Mouse (Mus musculus) ZHBTc4 (cell line): ENCODE data around the gene Pou2af1.
A peak's percentile ranks its signal among the peaks of the same experiment; 100 is the strongest.

Experiments
- DNase-seq: peaks from one replicate; pipeline ENCODE4 v3.0.0-alpha.2; 2011; ENCODE audit warnings: low read depth, low spot score

The Pou2af1 gene

DNA sequence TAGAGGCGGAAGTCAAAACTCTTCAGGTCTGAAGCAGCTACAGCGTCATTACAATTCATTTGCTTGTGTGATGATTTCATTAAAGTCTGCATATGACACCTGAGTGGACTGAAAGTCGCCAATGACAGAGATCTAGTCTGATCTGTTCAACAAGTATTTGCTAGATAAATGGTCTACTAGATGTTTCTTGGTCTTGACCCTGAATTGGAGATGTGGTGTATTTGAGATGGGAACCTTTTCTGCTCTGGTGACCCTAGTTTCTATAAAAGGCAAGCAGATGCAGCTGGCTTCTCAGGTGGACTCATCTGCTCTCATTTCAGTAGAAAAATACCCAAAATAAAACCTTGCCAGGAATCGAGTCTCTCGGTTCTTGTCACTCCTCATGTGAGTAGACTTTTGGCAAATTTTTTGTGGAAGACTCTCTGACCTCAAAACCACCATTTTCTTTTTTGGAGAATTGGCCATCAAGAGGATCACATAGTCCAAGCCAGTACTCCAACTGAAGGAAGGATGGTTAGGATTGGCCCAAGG, 12.2 kb downstream of the Pou2af1 start:
- no peak for DNase-seq

DNA sequence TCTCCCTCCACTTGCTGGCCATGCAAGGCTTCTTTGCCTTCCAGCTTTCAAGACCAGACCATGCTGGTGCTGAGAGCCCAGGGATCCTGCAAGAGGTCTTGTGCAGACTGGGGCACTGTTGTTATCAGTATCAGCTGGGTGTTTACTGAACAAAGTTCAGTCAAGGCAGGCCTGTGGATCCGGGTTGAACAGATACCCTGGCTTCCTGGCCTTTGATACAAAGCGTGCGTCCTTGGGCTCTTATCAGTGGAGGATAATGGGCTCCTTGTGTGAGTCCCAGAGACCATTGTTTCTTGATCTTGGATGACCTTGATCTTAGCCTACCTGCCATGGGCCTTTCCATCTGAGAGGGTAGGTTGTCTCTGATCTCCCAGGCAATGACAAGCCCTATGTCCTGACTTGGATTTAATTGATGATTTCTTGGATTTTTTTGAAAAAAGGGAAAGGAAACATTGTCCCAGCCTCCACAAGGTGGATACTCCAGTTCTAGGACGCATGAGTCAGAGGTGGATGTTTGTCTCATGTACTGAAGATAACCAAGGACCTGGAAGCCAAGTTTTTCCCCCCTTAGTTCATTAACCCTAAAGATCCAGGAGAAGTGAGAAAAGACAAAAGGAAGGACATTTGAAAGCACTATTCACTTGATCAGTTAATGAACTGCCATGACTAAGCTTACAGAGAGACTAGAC, 17.3 kb downstream of the Pou2af1 start:
- no peak for DNase-seq

DNA sequence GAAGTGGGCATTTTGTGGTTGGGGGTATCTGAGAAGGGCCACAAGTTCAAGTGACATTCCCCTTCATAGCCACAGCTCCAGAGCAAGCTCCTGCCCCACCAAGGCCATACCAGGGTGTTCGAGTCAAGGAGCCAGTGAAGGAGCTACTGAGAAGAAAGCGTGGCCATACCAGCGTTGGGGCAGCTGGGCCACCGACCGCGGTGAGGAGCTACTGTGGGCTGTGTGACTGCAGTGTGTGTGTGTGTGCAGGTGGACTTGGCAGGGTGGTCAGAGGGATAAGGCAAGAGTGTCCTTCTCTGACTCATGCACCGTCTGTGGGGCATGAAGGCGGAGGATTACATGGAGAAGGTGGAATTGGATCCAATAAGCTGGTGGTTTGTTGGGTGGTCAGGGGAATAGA, 18.7 kb downstream of the Pou2af1 start:
- DNase-seq, result no peak

DNA sequence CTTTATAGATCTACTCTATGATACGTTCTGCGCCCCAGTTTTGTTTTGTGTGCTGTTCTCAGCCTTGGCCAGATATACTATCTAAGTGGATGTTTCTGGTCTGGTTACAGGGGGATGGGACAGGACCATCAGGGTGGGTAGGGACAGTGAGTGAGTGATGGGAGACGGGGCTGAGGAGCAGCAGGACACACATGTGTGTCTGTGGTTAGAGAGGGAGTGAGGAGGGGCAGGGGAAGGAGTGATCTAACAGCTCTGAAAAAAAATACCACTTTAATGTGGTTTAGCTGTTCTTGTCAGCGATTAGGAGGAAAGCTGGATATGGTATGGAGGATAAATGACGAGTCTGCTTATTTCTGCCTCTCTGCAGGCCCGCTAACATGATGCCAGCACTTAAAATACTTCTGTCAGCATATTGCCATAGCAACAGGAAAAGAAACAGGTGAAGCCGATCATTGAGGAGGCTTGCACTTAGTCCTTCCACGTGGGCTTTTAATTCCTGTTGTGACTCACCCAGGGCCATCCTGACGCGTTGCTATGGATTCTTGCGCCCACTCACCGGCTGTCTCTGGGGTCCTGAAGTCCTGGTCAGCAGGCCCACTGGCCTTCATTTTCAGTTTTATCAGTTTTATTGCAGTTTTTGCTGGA, 25.4 kb downstream of the Pou2af1 start:
- DNase-seq, result no peak

DNA sequence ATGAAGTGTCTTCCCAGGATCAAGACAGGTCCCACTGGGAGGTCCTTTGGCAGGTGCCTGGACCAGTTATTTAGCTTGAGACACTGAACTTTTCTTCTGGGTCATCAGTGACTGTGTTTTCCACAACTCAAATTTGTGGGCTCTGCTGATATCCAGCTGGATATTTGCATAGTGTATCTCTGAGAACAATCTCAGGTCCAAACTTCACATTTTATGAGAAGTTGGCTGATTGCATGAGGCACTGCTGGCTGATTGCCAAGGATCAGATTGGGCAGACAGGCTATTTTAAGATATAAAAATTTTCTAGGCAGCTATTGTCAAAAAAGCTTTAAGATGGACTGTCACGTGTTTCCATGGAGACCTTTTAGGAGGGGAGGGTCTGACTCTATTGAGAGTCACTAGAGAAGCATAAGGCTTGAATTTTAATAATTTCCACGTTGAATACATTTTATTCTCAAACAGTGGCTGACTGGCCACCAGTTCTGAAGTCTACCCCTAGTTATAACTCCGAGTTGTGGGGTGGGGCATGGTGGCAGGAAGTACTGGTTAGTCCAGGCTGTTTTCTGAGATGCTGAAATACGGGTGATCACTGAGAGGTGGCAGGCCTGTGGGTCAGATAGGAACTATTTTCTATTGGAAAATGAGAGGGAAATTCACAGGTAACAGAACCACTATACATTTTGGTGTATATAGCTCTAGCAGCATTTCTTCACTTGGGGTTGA, 43.4 kb downstream of the Pou2af1 start:
- no peak for DNase-seq

DNA sequence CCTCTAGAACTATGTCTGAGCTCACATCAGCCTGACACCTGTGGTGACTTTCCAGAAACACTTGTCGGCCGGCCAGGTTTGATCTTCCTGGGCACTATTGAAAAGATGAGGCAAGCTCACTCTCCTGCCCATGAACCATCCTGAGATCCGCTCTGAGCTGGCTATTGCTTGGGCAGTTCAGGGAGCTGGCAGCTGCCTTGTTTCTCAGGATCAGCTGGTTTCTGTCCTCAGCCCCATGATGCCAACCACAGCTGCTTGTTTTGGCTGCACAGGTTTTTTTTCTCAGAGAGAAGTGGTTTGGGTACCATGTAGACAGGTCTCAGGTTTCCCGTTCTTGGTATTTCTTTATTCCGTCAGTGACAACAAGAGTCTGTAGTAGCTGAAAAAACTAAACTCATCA, 44.9 kb downstream of the Pou2af1 start:
- DNase-seq, result no peak

DNA sequence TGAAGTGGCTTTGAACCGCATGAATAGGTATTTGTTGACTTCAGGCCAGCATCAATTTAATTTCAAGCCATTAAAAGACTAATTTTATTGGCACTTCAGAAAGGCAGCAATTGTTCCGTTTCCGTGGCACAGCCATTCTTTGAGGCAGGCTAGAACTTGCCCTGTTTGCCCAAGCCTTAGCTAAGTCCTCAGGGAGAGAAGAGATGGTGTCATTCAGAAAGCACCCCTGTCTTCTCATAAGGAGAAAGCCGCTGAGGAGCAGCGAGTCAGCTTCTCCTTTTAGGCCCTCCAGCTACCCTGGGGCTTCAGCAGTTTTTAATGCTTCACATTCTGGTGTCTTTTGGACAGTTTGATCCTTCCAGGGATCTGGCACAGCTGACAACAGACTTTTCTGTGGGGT, 55.3 kb downstream of the Pou2af1 start:
- no peak for DNase-seq

DNA sequence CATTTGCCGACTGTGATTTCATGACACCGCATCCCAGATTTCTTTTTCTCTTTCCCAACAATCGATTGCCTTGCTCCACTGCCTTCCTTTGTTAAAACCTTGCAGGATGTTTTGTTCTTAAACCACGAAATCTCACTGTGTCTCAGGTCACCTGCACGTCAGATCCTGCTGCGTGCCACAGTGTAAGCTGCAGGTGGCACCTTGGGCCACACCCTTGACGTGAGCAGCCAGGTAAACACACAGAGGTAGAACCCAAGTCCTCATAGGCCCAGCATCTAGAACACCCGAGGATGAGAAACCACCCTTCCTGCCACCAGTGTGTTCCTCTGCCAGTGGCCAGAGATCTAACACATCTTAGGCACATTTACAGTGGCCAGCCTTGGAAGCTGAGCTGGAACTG, 57.6 kb downstream of the Pou2af1 start:
- DNase-seq, result no peak

DNA sequence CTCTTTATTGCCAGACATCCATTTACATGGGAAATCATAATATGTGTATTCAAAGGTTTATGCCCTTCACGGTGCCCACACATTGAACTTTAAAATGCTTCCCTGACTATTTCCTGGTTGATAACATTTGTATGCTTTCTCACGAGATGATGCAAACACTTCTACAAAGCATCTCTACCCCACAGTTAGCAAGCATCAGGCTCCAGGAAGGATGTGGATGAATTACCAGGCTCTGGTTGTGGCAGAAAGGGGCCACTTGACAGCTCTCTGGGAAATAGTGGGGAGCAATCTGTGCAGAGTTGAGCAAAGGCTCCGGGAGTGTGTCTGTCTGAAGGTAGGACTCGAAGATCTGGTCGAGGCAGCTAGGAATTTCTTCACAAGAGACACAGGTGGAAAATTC, 58.6 kb downstream of the Pou2af1 start:
- DNase-seq, result no peak

DNA sequence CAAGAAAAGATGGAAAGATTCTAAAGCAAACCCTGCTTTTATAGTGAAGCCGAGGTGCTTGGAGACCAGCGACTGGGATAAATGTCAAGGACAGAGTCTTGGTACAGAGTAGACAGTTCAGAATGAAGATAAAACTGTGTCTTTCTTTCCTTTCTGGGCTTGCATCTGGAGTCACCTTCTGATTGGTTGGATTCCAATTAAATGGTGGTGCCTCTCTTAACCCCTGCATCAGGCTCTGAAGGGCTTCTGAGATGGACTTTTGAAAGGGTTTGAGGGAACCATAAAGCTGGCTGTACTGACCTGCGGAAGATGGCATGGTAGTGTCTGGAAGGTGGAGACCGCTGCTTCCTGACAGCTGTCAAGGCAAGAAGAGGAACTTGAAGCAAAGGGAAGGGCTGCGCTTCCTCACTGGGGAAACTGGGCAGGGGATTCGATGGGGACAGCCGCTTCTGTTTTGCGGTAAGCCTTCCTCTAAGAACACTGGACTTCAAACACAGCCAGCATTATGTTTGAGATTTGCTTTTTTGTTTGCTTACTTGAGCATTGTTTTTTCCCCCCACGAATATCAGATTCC, 60.2 kb downstream of the Pou2af1 start:
- DNase-seq, result no peak

DNA sequence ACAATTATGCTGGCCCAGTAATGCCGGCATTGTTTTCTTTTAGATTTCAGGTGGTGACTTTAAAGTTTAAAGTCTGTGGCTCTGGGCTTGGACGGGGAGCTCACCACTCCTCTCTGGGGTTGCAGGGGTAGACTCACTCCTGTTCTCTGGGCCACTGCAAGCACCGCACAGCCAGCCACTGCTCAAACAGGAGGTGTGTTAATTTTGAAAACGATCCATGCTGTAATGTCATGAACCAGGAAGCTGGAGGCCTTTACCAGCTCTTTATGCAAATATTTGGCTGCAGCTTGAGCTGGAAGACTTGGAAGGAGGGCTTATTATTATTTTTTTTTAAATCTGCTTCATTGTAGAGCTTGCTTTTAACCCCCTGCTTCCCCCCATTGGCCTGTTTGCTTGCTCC, 61.2 kb downstream of the Pou2af1 start:
- no peak for DNase-seq

DNA sequence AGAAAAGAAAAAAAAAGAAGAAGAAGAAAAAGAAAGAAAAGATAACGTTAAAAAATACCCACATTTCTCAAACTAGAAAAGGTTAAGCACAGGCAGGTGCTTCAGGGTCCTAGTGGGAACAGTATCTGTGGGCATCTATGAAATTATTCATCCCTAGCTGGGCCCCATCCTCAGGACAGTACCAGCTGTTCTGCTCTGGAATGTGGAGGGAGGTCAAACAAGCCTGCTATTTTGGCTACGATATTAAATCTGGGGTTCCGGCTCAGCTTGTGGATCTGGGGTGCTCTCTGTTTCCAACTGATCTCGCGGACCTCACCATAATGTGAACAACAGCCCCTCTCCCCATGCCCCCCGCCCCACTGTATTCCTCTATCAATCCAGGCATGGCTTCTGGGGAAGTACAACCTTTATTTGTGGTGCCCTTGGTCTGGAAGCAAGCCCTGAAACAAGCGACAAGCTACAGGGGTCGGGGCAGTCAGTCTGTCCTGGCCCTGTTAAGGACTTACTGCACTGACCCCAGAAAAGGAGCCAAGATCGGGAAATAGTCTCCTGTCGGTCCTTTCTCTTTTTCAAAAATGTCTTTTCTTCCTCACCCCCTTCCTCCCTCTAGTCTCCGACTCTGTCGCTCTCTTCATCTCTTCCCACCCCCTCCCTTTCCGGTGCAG, 64.5 kb downstream of the Pou2af1 start:
- DNase-seq, result no peak

DNA sequence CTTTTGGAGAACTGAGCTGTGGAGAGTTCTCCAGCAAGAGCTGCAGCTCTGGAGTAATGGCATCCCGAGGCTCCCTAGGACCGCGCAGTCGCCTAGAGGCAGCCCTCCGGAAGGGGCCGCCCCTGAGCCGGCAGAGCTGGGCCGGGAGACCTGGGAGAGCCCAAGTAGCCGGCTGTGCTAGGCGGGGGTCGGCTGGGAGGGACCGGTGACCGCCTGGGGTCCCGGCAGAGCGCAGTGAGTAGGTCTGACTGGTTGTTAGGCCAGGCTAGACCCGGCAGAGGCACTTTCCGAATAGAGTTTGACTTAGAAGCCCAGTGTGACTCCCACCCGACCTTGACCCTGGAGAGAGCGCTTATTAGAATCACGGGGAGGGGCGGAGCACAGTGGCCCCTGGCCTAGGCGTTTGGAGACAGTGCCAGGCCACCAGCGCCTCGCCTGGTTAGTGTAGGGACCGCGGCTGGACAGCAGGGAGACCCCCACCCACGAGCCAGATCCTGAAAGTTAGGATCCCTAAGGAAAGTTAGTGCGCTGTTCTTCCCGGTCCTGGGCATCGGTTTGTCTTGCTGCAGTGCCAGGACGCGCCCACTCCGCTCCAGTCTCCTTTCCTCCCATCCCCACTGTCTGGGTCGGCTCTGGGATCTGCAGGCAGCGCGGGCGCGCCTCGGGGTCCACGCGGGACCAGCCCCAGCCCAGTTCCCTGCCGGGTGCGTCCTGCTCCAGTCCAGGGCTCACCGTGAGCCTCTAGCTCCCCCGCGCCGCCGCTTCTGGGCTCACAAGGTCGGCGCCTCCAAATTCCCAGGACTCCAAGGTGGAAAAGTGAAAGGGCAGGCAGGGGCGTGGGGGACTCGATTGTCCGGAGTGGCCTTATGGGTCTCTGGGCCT, 65.2 kb downstream of the Pou2af1 start, which contains the start of gene Colca2:
Gene Colca2 (minus strand): TSS at position 70 of the 882 bp plus-strand sequence.
- DNase-seq, result peak; percentile 66

DNA sequence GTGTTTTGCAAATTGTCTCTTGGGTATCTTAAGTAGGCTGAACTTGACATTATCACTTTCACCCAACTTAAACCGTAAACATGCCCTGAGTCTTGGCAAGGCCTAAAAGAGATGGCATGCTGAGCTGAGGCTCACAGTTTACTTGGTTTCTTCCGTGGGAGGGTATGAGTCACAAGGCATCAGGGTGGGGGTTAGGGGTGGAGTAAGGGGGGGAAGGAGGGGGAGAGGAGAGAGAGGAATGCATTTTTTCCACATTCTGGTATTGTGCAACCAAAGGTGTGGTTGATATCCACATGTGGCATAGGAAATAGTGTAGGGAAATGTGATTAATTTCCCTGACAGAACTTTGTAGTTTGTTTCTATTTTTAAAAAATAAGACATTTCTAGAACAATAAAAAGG, 72.6 kb downstream of the Pou2af1 start:
- no peak for DNase-seq
